Mouse (Mus musculus): Measurements from ENCODE around the gene Adgrf2. TPM values are rescaled to one million over a fixed set of nuclear protein-coding genes. Genes with fewer than 3 reads are reported as not detected.

Gene Adgrf2
- polyA plus RNA-seq, 1 experiment, result 0.06 TPM

- H3K27me3 ChIP-seq (ENCODE audit: control insufficient read depth, insufficient read depth, low read length), result no peaks in the 10 kb centered on the region
- 61% methylated on average over 6 of the region's 6 CpGs for WGBS
- TF ChIP-seq CTCF (IDR thresholded peaks at IDR 0.05; ENCODE audit: extremely low read depth, insufficient read length, insufficient replicate concordance, low read depth, low read length) (no peak), POLR2A (IDR thresholded peaks at IDR 0.05; ENCODE audit: low read depth, low read length) (no peak)
- no peaks in the 10 kb centered on the region for H3K36me3 ChIP-seq (ENCODE audit: control insufficient read depth, insufficient read depth, low read length)
- H3K4me1 ChIP-seq (ENCODE audit: control insufficient read depth, insufficient read depth, insufficient read length, low read length), result no peaks in the 10 kb centered on the region
- H3K27ac ChIP-seq (ENCODE audit: insufficient read depth, low read depth, low read length), result no peak overlapping the region
- no peak overlapping the region for H3K4me3 ChIP-seq (ENCODE audit: low read depth, low read length)
Measured at GRCm38 (mm10) chr17:42745657-42746420, 3.9 kb upstream of the Adgrf2 start.

DNA sequence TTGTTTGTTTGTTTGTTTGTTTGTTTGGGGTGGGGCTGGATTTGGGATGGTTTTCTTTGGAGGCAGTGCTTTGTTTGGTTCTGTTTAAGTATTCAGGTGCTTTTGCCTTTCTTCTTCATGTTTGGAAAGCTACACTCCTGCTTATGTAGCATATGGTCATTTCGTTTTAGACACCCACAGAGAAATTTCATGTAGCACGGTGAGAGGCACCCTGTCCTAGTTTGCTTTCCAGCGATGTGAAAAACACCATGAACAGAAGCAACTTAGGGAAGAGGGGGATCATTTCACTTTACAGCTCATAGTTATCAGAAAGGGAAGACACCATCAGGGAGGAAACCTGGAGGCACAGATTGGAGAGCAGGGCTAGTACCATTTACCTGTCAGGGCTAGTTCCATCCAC is 844 bp upstream of the Adgrf2 start:
- H3K27ac ChIP-seq (ENCODE audit: insufficient read depth, low read depth, low read length), result no peak overlapping the region
- H3K27me3 ChIP-seq (ENCODE audit: control insufficient read depth, insufficient read depth, low read length), result no peaks in the 10 kb centered on the region
- no peak overlapping the region for H3K4me3 ChIP-seq (ENCODE audit: low read depth, low read length)
- no peak for TF ChIP-seq CTCF (IDR thresholded peaks at IDR 0.05; ENCODE audit: extremely low read depth, insufficient read length, insufficient replicate concordance, low read depth, low read length)
- no peak for TF ChIP-seq POLR2A (IDR thresholded peaks at IDR 0.05; ENCODE audit: low read depth, low read length)
- 89% methylated on average over 3 of the region's 3 CpGs for WGBS
- H3K4me1 ChIP-seq (ENCODE audit: control insufficient read depth, insufficient read depth, insufficient read length, low read length), result no peaks in the 10 kb centered on the region
- H3K36me3 ChIP-seq (ENCODE audit: control insufficient read depth, insufficient read depth, low read length), result no peaks in the 10 kb centered on the region

- Histone ChIP-seq H3K4me3 (ENCODE audit: low read depth, low read length) (no peak overlapping the region), H3K27ac (ENCODE audit: insufficient read depth, low read depth, low read length) (no peak overlapping the region), H3K4me1 (ENCODE audit: control insufficient read depth, insufficient read depth, insufficient read length, low read length) (no peaks in the 10 kb centered on the region), H3K27me3 (ENCODE audit: control insufficient read depth, insufficient read depth, low read length) (no peaks in the 10 kb centered on the region), H3K36me3 (ENCODE audit: control insufficient read depth, insufficient read depth, low read length) (no peaks in the 10 kb centered on the region)
- no peak for TF ChIP-seq POLR2A (IDR thresholded peaks at IDR 0.05; ENCODE audit: low read depth, low read length)
- TF ChIP-seq CTCF (IDR thresholded peaks at IDR 0.05; ENCODE audit: extremely low read depth, insufficient read length, insufficient replicate concordance, low read depth, low read length), result no peak
- 80% methylated on average over 6 of the region's 6 CpGs for WGBS
Measured at GRCm38 (mm10) chr17:42738794-42739193, 3.2 kb downstream of the Adgrf2 start.

- WGBS, result 38% methylated on average over 3 of the region's 3 CpGs
- Histone ChIP-seq H3K4me1 (ENCODE audit: control insufficient read depth, insufficient read depth, insufficient read length, low read length) (no peaks in the 10 kb centered on the region), H3K4me3 (ENCODE audit: low read depth, low read length) (no peak overlapping the region), H3K27me3 (ENCODE audit: control insufficient read depth, insufficient read depth, low read length) (no peaks in the 10 kb centered on the region), H3K27ac (ENCODE audit: insufficient read depth, low read depth, low read length) (no peak overlapping the region), H3K36me3 (ENCODE audit: control insufficient read depth, insufficient read depth, low read length) (no peaks in the 10 kb centered on the region)
- TF ChIP-seq POLR2A (IDR thresholded peaks at IDR 0.05; ENCODE audit: low read depth, low read length) (no peak), CTCF (IDR thresholded peaks at IDR 0.05; ENCODE audit: extremely low read depth, insufficient read length, insufficient replicate concordance, low read depth, low read length) (no peak)
Measured at GRCm38 (mm10) chr17:42717161-42717560, 24.8 kb downstream of the Adgrf2 start.

DNA sequence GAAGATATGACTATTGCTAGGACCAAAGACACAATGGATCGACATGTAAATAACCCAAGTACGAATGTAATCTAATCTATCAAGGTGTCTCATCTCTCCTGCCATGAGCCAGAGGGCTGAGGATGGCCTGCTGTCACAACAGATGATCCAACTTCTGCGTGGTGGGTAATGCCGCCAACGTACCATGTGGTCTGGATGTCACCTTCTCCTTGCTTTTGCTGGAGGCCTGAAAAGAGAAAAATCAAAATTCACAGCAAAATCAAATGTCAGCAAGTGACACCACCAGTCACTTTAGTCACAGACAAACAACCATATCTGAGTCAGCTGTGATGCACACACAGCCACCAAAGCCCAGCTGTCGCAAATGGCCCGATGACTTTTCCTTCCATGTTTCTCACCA is 27.0 kb downstream of the Adgrf2 start:
- Histone ChIP-seq H3K36me3 (ENCODE audit: control insufficient read depth, insufficient read depth, low read length) (no peaks in the 10 kb centered on the region), H3K27me3 (ENCODE audit: control insufficient read depth, insufficient read depth, low read length) (no peaks in the 10 kb centered on the region), H3K4me3 (ENCODE audit: low read depth, low read length) (no peak overlapping the region), H3K27ac (ENCODE audit: insufficient read depth, low read depth, low read length) (no peak overlapping the region), H3K4me1 (ENCODE audit: control insufficient read depth, insufficient read depth, insufficient read length, low read length) (no peaks in the 10 kb centered on the region)
- TF ChIP-seq CTCF (IDR thresholded peaks at IDR 0.05; ENCODE audit: extremely low read depth, insufficient read length, insufficient replicate concordance, low read depth, low read length) (no peak), POLR2A (IDR thresholded peaks at IDR 0.05; ENCODE audit: low read depth, low read length) (no peak)
- 87% methylated on average over 7 of the region's 7 CpGs for WGBS

DNA sequence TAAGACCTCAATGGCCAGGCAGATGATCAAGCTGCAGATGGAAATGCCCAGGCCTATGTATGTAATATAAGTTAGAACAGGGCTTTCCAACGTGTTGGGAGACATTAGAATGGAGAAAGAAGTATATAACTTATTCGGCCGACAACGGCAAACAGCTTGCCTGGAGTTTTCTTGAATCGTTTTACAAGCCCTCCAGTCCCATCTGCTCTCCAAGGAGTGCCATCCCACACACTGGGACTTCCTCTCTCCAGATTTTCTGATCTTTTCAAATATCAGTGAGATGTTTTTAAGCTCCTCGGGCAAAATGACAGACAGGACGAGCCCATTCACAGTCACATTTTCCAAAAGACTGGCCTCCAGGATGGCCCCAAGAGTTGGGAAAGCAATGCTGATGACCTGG is 31.3 kb downstream of the Adgrf2 start:
- no peaks in the 10 kb centered on the region for H3K27me3 ChIP-seq (ENCODE audit: control insufficient read depth, insufficient read depth, low read length)
- no peak overlapping the region for H3K27ac ChIP-seq (ENCODE audit: insufficient read depth, low read depth, low read length)
- TF ChIP-seq CTCF (IDR thresholded peaks at IDR 0.05; ENCODE audit: extremely low read depth, insufficient read length, insufficient replicate concordance, low read depth, low read length), result no peak
- TF ChIP-seq POLR2A (IDR thresholded peaks at IDR 0.05; ENCODE audit: low read depth, low read length), result no peak
- WGBS, result 87% methylated on average over 7 of the region's 7 CpGs
- H3K4me3 ChIP-seq (ENCODE audit: low read depth, low read length), result no peak overlapping the region
- no peaks in the 10 kb centered on the region for H3K4me1 ChIP-seq (ENCODE audit: control insufficient read depth, insufficient read depth, insufficient read length, low read length)
- no peaks in the 10 kb centered on the region for H3K36me3 ChIP-seq (ENCODE audit: control insufficient read depth, insufficient read depth, low read length)

GRCm38 (mm10) chr17:42705611-42706010 is 36.4 kb downstream of the Adgrf2 start:
- 72% methylated on average over 4 of the region's 4 CpGs for WGBS
- Histone ChIP-seq H3K4me1 (ENCODE audit: control insufficient read depth, insufficient read depth, insufficient read length, low read length) (no peaks in the 10 kb centered on the region), H3K27me3 (ENCODE audit: control insufficient read depth, insufficient read depth, low read length) (no peaks in the 10 kb centered on the region), H3K27ac (ENCODE audit: insufficient read depth, low read depth, low read length) (no peak overlapping the region), H3K4me3 (ENCODE audit: low read depth, low read length) (no peak overlapping the region), H3K36me3 (ENCODE audit: control insufficient read depth, insufficient read depth, low read length) (no peaks in the 10 kb centered on the region)
- TF ChIP-seq CTCF (IDR thresholded peaks at IDR 0.05; ENCODE audit: extremely low read depth, insufficient read length, insufficient replicate concordance, low read depth, low read length), result no peak
